Mouse (Mus musculus): Measurements from ENCODE around the gene Tmed9. TPM values are rescaled to one million over a fixed set of nuclear protein-coding genes. Genes with fewer than 3 reads are reported as not detected.

Tmed9 gene
- polyA plus RNA-seq (2017; shearing (Covaris generic)), result 296 TPM

DNA sequence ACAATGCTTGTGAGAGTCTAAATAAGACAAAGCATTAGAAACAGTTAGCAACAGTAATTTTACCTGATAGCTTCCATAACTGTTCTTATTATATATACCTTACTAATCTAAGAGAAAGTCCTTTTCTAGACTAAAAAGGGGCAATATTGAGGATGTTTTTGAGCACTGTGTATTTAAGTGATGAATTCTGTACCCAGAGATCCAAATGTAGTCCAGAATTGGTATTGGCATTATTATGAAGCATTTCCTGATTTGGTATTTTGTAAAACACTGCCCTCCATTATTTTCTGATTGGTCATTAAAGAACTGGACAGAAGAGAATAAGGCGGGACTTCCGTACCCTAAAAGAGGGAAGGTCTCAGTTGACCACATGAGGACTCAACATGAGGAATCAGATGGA is at the start of gene Tmed9:
Gene Tmed9 (plus strand): TSS at position 301 of the 400 bp plus-strand sequence.

DNA sequence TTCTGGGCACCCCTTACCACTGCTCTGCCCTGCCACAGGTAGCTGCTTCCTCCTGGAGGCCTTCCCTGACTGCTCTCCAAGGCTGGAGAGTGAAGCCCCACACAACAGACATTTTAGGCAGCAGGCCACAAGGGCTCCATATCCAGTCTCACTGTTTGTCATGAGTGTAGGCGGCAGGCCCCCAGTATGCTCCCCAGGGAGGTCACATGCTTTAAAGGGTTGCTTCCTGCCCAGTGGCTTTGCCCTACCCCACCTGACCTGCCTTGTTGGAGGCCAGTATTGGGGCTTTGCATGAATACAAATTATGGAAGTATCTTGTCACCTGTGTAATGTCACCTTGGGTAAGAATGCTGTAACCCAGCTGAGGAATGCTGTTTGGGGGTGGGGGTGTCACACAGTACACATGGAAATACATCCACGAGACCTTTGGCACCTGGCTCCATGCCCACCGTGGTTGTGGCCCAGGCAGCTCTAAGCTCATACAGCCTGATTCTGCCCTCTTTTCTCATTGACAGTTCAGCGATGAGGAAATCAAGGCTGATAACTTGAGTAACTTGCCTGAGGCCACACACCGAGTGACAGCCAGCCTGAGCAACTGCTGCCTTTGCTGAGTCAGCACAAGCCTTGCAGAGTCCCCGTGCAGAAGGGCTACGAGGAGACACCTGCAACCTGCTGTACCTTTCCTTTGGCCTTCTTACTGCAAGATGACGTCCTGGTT is 44.2 kb upstream of the Tmed9 start, which contains the start of gene Dok3:
Gene Dok3 (minus strand): TSS at position 99 of the 718 bp plus-strand sequence.

DNA sequence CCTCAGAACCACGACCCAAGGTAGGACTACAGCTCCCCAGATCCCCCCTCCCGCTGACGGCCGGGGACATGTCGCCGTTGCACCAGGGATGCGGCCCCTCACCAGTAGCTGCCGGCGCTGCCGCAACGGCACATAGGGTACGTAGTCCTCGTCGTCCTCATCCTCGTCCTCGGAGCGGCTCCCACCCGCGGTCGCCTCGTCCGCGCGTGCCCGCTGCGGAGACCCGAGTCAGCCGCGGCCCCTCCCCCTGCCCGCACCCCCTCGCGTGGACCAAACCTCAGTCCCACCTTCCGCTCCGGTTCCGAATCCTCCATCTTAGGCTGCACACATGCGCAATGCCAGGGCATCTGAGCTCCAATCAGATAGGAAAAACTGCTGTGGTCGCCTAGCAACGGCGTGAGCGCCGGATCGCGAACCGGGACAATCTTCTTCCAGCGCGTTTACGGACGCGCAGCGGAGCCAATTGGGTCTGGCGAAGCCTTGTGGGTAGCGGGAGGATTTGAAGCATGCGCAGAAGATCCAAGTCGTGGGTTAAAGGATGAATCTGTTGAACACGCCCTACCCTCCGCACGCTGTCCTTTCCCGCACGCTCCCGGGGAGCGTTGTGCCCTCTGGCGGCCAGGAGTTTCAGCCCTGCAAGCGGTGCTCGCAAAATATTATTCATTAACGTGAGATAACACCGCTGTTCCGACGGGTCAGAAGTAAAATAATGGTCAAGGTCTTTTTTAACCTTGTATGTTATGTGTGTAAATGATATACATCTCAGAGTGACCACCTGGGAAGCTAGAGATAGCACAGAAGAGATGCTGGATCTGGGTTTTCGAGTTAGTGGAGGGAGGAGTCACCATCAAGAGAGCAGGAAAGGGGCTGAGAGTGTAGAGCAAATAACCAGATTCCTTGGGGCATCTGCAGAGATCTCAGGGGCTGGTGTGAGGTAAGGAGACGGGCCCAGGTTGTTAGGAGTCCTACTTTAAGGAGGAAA is 37.0 kb upstream of the Tmed9 start, which contains the start of gene Ddx41:
Gene Ddx41 (minus strand): TSS at position 465 of the 982 bp plus-strand sequence.

DNA sequence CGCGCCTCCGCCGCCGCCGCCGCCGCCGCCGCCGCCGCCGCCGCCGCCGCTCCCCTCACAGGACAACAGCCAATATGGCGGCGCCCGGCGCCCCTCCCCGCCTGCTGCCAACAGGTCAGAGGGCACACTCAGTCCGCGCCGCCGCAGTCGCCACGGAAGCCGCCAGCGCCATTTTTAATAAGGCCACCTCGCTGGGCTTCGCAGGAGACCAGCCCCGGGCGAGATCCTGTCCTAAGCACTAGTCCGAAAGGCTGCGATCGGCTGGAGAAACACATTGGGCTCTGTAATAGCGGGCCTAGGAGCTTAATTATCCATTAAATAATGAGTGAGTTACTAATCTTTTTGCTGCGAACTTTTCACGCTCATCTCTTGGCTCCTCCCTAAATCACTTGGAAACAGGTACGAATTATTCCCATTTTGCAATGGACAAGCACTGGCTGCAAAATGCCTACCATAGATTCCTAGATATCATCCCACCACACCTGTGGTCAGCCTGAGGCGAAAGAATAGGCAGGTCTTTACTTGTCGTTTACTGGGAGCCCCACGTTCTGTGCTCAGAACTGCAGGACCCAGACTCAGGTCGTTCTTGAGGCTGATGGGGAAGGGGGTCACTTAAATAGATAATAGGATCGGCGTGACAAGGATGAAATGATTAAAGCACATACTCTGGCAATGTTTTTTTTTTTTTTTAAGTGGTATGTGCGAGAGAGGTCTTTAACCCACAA is 2.3 kb upstream of the Tmed9 start, which contains the start of gene Fam193b:
Gene Fam193b (minus strand): TSS at position 94 of the 725 bp plus-strand sequence.

DNA sequence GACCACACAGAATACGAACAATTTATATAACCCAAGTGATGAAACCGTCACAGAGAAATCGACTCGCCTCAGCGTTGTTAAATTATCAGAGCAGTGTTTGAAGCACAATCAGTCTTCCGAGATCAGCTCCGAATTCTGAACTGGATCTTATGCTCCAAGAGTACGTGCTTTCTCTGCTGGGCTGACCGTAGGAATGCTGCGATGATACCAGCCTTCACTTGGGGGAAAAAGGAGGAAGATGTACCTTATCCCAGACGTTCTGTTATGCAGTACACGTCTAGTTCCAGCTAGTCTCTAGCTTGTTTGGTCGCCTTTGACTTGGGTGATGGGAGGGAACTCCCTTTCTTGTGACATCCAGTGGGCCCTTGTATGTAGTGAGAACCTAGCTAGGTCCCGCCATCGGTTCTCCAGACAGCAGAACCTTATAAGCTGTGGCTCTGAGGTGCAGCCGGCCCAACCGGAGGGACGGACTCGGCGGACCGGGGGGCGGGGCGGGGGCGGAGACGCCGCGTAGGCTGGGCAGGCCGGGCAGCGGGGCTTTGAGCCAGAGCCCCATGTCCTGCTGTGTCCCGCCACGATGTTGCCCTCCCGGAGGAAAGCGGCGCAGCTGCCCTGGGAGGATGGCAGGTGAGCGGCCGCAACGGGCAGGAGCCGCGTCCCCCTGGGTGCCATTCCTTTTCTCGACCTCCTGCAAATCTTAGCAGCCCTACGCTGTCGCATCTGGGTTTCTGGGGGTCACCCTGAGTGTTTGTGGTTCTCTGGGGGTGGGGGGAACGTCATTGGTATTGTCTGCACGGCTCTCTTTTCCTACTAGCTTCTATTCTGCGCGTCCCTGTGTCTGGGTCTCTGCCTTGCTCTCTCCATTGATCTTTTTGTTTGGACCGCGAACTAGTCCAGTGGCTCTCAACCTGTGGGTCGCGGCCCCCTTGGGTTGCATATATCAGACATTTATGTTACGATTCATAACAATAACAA is 26.3 kb downstream of the Tmed9 start, which contains the start of gene B4galt7:
Gene B4galt7 (plus strand): TSS at position 331 of the 975 bp plus-strand sequence.

DNA sequence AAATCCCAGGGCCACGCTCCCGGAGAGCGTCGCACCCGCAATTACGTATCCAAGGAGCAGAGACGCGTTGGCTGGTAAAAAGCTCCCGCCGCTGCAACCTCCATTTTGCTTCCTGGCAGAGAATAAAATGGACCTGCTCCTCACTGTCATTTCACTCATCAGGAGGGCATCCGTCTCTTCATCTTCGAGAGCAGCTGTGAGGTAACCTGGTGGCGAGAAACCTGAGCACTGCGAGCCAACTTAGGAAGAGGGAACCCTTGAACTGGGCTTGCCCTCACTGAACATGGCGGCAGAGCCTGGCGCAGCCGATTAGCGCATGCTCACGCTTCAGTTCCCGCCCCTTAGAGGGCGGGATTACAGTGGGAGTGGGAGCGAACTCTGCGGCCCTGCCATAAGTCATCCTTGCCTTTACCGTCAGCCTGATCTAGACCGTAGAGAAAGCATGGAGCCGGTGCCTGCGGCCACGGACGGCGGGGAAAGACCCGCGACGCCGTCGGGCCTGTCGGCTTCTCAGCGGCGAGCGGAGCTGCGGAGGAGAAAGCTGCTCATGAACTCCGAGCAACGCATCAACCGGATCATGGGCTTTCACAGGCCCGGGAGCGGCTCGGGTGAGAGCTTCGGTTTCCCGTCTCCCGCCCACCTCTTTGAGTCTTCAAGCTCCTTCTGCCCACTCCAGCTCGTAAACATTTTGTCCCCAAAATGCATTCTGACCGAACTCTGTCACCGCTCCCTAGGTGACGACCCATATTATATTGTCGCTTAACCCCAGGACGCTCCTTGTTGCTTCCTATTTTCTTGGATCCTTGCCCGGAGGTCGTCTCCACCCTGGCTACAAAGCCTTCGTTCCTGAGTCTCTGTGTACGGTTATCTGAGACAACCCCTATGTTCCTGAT is 49.4 kb downstream of the Tmed9 start, which contains the start of gene Caml:
Gene Caml (plus strand): TSS at position 357 of the 893 bp plus-strand sequence.

DNA sequence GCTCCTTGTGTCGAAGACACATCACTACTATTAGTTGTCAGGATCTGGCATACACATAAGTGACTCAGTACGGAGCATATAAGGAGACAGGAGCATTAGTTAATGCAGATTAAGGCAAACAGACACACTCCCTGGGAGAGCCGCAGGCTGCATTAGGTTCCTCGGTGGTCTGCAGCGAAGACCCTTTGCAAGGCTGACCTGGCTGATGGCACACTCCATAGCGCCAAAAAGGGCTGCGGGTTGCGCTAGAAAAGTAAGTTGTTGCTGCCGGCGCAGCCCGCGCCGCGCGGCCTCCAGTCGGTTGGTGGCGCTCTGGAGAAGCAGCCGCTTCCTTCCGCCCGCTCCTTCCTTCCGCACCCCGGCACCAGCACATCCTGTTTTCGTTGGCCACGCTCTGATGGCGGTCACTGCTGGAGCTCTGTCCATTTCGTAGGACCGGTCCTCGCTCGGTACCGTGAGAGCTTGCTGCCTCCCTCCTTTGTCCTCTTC is 61.2 kb downstream of the Tmed9 start, which contains the start of gene Ddx46:
Gene Ddx46 (plus strand): TSS at position 389 of the 489 bp plus-strand sequence.

Other genes starting within 250 kb of the Tmed9 start
- 4.0 TPM for gene Mxd3, start 243.9 kb upstream of the Tmed9 start, polyA plus RNA-seq (2017; shearing (Covaris generic))
- gene Lman2, start 210.9 kb upstream of the Tmed9 start, polyA plus RNA-seq (2017; shearing (Covaris generic)), result 198 TPM
- gene Rgs14, start 204.0 kb upstream of the Tmed9 start, polyA plus RNA-seq (2017; shearing (Covaris generic)), result 179 TPM
- not detected for gene Slc34a1, start 175.5 kb upstream of the Tmed9 start, polyA plus RNA-seq (2017; shearing (Covaris generic))
- gene Pfn3, start 158.5 kb upstream of the Tmed9 start, polyA plus RNA-seq (2017; shearing (Covaris generic)), result not detected
- not detected for gene F12, start 146.9 kb upstream of the Tmed9 start, polyA plus RNA-seq (2017; shearing (Covaris generic))
- gene Grk6, start 128.7 kb upstream of the Tmed9 start, polyA plus RNA-seq (2017; shearing (Covaris generic)), result 18.2 TPM
- gene Prr7, start 109.5 kb upstream of the Tmed9 start, polyA plus RNA-seq (2017; shearing (Covaris generic)), result not detected
- not detected for gene Dbn1, start 85.6 kb upstream of the Tmed9 start, polyA plus RNA-seq (2017; shearing (Covaris generic))
- gene Pdlim7, start 60.1 kb upstream of the Tmed9 start, polyA plus RNA-seq (2017; shearing (Covaris generic)), result 16.1 TPM
- 2.6 TPM for gene Dok3, start 44.4 kb upstream of the Tmed9 start, polyA plus RNA-seq (2017; shearing (Covaris generic))
- gene Ddx41, start 37.1 kb upstream of the Tmed9 start, polyA plus RNA-seq (2017; shearing (Covaris generic)), result 101 TPM
- 30.0 TPM for gene Fam193b, start 2.6 kb upstream of the Tmed9 start, polyA plus RNA-seq (2017; shearing (Covaris generic))
- gene B4galt7, start 26.2 kb downstream of the Tmed9 start, polyA plus RNA-seq (2017; shearing (Covaris generic)), result 49.6 TPM
- 36.6 TPM for gene Caml, start 49.3 kb downstream of the Tmed9 start, polyA plus RNA-seq (2017; shearing (Covaris generic))
- 68.9 TPM for gene Ddx46, start 61.3 kb downstream of the Tmed9 start, polyA plus RNA-seq (2017; shearing (Covaris generic))
- gene B230219D22Rik, start 119.4 kb downstream of the Tmed9 start, polyA plus RNA-seq (2017; shearing (Covaris generic)), result 11.4 TPM
- 68.3 TPM for gene Txndc15, start 140.9 kb downstream of the Tmed9 start, polyA plus RNA-seq (2017; shearing (Covaris generic))
- 16.4 TPM for gene Pcbd2, start 153.6 kb downstream of the Tmed9 start, polyA plus RNA-seq (2017; shearing (Covaris generic))
- gene Catsper3, start 210.8 kb downstream of the Tmed9 start, polyA plus RNA-seq (2017; shearing (Covaris generic)), result not detected